Mouse (Mus musculus) spleen, adult 2 months (tissue): ENCODE data around the gene Cdh15.

Experiments used
- CTCF ChIP-seq: fragments of 200-500 bp; IDR thresholded peaks from 2 replicates; pipeline ENCODE4 v1.5.1; 2011; ENCODE audit warnings: mild to moderate bottlenecking, inconsistent platforms; ENCODE audit not compliant: insufficient read depth, insufficient read length, insufficient replicate concordance; ENCODE audit errors: extremely low read depth
- POLR2A ChIP-seq: fragments of 200-500 bp; IDR thresholded peaks from 2 replicates; pipeline ENCODE4 v1.6.1; 2011; ENCODE audit warnings: low read depth, low read length, inconsistent platforms

DNA sequence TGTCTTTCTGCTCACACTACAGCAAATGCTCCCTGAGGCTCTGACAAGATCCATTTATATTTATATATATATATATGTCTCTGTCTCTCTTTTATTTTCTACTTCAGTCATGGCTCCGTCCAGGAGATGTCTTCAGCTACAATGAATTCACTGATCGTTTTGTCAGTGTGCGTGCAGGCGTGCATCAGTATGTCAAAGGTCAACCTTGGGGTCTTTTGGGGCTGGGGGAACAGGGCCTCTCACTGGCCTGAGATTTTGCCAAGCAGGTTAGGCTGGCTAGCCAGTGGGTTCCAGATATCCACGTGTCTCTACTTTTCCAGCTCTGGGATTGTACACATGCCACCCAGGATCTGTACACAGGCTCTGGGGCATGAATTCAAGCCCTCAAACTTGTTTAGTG is 55.2 kb downstream of the Cdh15 start:
- TF ChIP-seq CTCF (no peak), POLR2A (no peak)
